In genomic region chr15:102802265-102802813, GRCm38 (mm10) we compare ENCODE assay signal across 11 mouse cellular contexts.
A peak's percentile ranks its signal among the peaks of the same experiment; 100 is the strongest.
DNase-seq lines count a peak whose midpoint lies in the region; ATAC-seq and TF ChIP-seq lines count a peak whose summit lies in the region.
"Had no signal": no experiment of that assay in that cellular context is flagged by ENCODE, and none has a peak within 500 bp of the region (broad histone marks: within the 10 kb centered on the region; RNA-seq: fewer than 3 reads in every experiment).

No protein-coding gene starts in this region.

- H3K4me1 ChIP-seq in kidney, embryonic 14.5 days (ENCODE audit: control insufficient read depth, insufficient read depth, low read length): no peaks in the 10 kb centered on the region
- no peaks in the 10 kb centered on the region for H3K4me1 ChIP-seq in stomach, postnatal 0 days (replicated peaks; ENCODE audit: control insufficient read depth, insufficient read depth)
- H3K4me1 ChIP-seq: embryonic facial prominence, embryonic 15.5 days had no signal

- no peaks in the 10 kb centered on the region for H3K9me3 ChIP-seq in kidney, embryonic 14.5 days (ENCODE audit: control insufficient read depth, low read length)
- H3K9me3 ChIP-seq in stomach, postnatal 0 days (ENCODE audit: control insufficient read depth, low read length): no peaks in the 10 kb centered on the region
- H3K9me3 ChIP-seq: embryonic facial prominence, embryonic 15.5 days had no signal

- ATAC-seq in kidney, embryonic 14.5 days (ENCODE audit: low FRiP score, low TSS enrichment): peak; percentile 24; the same call in 1 of the 2 replicates
- peak; percentile 98 for ATAC-seq in frontal cortex, adult (ENCODE audit: low TSS enrichment)
- ATAC-seq in stomach, postnatal 0 days (ENCODE audit: low FRiP score, low TSS enrichment): 0 out of 2 replicates have a peak, but pooled peaks have one; percentile 54
- no peak for ATAC-seq in activated CD4-positive, CD25-positive, alpha-beta regulatory T cell, adult 4 months
- ATAC-seq in erythroblast, adult 5-6 weeks (replicated peaks; ENCODE audit: low FRiP score, poor library complexity, severe bottlenecking): no peak

- 50% methylated on average over 8 of the region's 8 CpGs for whole genome bisulfite sequencing in kidney, embryonic 14.5 days
- 47% methylated on average over 8 of the region's 8 CpGs for WGBS in stomach, postnatal 0 days

- TF ChIP-seq EP300 in stomach, postnatal 0 days (optimal IDR thresholded peaks at IDR 0.05): no peak

- no peak for DNase-seq in kidney, adult 8-10 months
- peak; percentile 5 for DNase-seq in urinary bladder, postnatal 25 days (ENCODE audit: low spot score)
- DNase-seq in urinary bladder, postnatal 4 days (ENCODE audit: low spot score in 2 of 2): no peak
- peak; percentile 27 for DNase-seq in stomach, postnatal 0 days (ENCODE audit: low spot score)

- H3K9ac ChIP-seq in kidney, embryonic 14.5 days (ENCODE audit: low read depth, low read length): no peak overlapping the region
- H3K9ac ChIP-seq in stomach, postnatal 0 days (ENCODE audit: low read length): no peak overlapping the region
- H3K9ac ChIP-seq: embryonic facial prominence, embryonic 15.5 days; hindbrain, embryonic 14.5 days had no signal

- no peak overlapping the region for H3K4me2 ChIP-seq in kidney, embryonic 14.5 days (replicated peaks; ENCODE audit: low read depth, low read length)
- no peak overlapping the region for H3K4me2 ChIP-seq in stomach, postnatal 0 days (replicated peaks; ENCODE audit: low read depth)
- H3K4me2 ChIP-seq: embryonic facial prominence, embryonic 15.5 days; hindbrain, embryonic 14.5 days had no signal

- no peaks in the 10 kb centered on the region for H3K36me3 ChIP-seq in kidney, embryonic 14.5 days (ENCODE audit: control insufficient read depth, insufficient read depth, low read length)
- H3K36me3 ChIP-seq in stomach, postnatal 0 days (ENCODE audit: control insufficient read depth, insufficient read depth, low read length): no peaks in the 10 kb centered on the region
- H3K36me3 ChIP-seq: embryonic facial prominence, embryonic 15.5 days had no signal

- H3K27me3 ChIP-seq in kidney, embryonic 14.5 days (ENCODE audit: control insufficient read depth, insufficient read depth, low read length): peaks cover 4% of the 10 kb centered on the region; the same call in 1 of the 2 replicates
- no peaks in the 10 kb centered on the region for H3K27me3 ChIP-seq in stomach, postnatal 0 days (ENCODE audit: control insufficient read depth, insufficient read depth, low read length)

- TF ChIP-seq CTCF in stomach, postnatal 0 days (IDR thresholded peaks at IDR 0.05; ENCODE audit: low read depth): no peak

- no peak overlapping the region for H3K27ac ChIP-seq in kidney, embryonic 14.5 days (ENCODE audit: low read depth, low read length)
- H3K27ac ChIP-seq in stomach, postnatal 0 days (replicated peaks): no peak overlapping the region
- H3K27ac ChIP-seq: embryonic facial prominence, embryonic 15.5 days; hindbrain, embryonic 14.5 days; macrophage had no signal

- H3K4me3 ChIP-seq in kidney, embryonic 14.5 days (ENCODE audit: low read length): no peak overlapping the region
- no peak overlapping the region for H3K4me3 ChIP-seq in stomach, postnatal 0 days (ENCODE audit: low read depth, low read length)
- H3K4me3 ChIP-seq: embryonic facial prominence, embryonic 15.5 days had no signal

Comparison
In these comparisons a context has a peak if more than half of its experiments do, and no peak if none do; other contexts are left out.
1. DNase-seq: peak in urinary bladder, postnatal 25 days (single experiment) and stomach, postnatal 0 days (single experiment); none in kidney, adult 8-10 months (0 of 2) and urinary bladder, postnatal 4 days (0 of 2).
2. ATAC-seq: peak in kidney, embryonic 14.5 days (single experiment), frontal cortex, adult (single experiment) and stomach, postnatal 0 days (single experiment); none in activated CD4-positive, CD25-positive, alpha-beta regulatory T cell, adult 4 months (single experiment) and erythroblast, adult 5-6 weeks (single experiment).